Mouse (Mus musculus) bone marrow, adult 2 months (tissue): ENCODE results near the gene Vmac.

Experiments
- CTCF ChIP-seq: fragments of 200-500 bp; IDR thresholded peaks from 2 replicates; pipeline ENCODE4 v1.5.1; 2011; ENCODE audit warnings: low read length, control low read depth; ENCODE audit not compliant: control insufficient read depth, insufficient read depth
- POLR2A ChIP-seq: fragments of 200-500 bp; IDR thresholded peaks from 2 replicates; pipeline ENCODE4 v1.6.1; 2011; ENCODE audit warnings: low read depth, mild to moderate bottlenecking, control low read depth, low read length, borderline replicate concordance; ENCODE audit not compliant: control insufficient read depth

GRCm38 (mm10) chr17:56688689-56689088, 29.1 kb downstream of the Vmac start:
- TF ChIP-seq CTCF (no peak), POLR2A (no peak)
